Mouse (Mus musculus) c-Kit-positive CD71-positive TER-119-negative erythroid progenitor cells, embryonic 14.5 days (primary cell): ENCODE data around the gene Aggf1.
"Not testable (repeated sequence)": the region's sequence is repeated elsewhere in the genome, so short reads cannot be mapped to it uniquely, and the experiment has no call there.

ENCODE experiments used
- DNase-seq: peaks from one replicate; pipeline ENCODE4 v3.0.0-alpha.2; 2013; ENCODE audit warnings: low read depth

Aggf1 gene

DNA sequence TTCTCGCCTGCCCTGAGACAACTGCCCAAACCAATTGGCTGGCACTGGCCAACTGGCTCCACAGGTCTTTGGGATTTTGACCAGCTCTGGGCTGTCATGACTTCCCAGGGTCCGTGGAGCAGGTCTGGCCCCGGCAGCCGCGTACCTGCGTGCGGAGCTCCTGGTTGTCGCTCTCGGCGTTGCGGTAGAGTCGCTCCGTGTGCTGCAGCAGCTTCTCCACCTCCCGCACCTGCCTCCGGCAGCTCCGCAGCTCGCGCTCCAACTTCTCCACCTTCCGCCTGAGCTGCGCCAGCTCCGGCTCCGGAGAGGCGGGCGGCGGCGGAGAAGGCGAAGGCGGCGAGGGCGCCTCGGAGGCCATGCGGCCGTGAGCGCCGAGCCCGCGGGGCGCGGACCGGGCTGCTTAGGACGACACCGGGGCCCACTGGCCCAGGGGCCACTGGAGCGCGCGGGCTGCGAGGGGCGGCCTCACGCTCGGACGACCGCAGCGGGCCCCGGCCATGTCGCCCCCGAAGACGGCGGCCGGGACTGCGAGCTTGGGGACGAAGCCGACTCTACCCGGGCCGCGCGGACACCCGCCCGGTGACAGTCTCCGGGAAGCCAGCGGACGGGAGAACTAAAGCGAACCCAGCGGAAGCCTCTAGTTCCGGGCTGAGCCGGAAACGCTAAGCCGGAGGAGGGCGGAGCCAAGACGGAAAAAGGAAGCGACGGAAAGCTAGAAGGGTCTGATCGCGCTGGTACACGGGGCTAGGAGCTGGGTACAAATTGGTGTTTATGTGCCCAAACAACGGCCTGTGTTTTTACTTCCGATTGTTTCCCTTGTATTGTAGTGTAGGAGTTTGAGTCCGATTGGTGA lies at the start of gene Aggf1:
Aggf1 (minus strand) TSS at position 652 of the 853 bp plus-strand sequence.
- peak; percentile 90 for DNase-seq

DNA sequence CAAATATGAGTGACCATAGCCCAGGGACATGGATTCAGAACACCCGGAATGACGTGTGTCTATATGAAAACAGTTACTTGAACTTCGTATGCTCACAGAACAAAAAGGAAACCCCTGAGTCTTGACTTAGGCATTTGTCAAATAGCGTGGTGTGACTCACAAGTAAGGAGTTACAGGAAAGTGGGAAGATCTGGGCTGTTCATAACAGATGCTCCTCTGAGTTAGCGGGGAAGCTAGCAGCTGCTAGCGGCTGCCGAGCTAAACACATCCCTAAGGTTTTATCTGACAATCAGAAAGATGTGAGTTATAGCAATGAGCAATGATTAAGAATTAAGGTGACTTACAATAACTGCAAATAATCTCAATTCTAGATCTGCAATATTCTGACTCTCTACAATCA lies 49.8 kb upstream of the Aggf1 start:
- DNase-seq: no peak

DNA sequence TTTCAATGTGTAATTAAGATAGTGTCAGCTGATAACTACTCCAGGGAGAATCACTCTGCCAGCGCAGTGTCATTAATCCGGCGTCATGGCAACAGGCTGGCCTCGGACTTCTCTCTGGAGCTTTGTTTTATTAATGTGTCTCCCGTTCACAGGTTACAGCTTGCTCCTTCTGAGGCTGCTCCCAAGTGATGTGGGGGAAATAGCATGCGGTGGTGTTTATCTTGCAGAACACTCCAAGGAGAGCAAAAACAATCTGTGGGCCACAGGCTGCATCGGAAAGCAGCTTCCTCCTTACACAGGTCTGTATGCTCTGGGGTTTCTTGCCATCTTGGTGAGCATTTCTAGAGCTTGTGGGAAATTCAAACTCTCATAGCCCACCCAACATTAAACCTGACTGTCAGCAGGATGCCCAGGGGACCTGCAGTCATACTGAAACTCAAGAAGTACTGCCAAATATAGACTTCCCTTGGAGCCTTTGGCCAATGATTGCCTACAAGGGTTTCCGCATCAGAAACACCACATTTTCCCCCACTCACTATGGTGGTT lies 44.1 kb upstream of the Aggf1 start:
- no peak for DNase-seq

GRCm38 (mm10) chr13:95418575-95419203 lies 43.5 kb upstream of the Aggf1 start:
- DNase-seq: no peak

- DNase-seq: no peak
Measured at GRCm38 (mm10) chr13:95412257-95412656, 37.1 kb upstream of the Aggf1 start.

DNA sequence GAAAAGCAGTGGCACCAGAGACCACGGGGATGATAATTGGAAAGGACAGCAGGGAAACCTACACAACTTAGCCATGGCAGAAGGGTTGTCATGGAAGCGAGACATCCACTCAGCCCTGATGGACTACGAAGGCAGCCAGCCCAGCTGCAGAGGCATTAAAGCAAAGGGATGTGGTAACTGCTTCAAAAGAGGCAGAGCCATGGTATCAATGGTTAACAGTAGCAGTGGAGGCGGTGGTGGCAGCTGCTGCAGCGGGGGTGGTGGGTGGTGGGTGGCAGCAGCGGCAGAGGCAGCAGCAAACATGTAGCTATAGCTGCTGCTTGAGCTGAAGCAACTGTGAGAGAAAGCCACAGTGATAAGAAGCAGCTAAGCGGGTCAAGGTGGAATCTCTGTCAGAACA lies 18.1 kb upstream of the Aggf1 start:
- no peak for DNase-seq

DNA sequence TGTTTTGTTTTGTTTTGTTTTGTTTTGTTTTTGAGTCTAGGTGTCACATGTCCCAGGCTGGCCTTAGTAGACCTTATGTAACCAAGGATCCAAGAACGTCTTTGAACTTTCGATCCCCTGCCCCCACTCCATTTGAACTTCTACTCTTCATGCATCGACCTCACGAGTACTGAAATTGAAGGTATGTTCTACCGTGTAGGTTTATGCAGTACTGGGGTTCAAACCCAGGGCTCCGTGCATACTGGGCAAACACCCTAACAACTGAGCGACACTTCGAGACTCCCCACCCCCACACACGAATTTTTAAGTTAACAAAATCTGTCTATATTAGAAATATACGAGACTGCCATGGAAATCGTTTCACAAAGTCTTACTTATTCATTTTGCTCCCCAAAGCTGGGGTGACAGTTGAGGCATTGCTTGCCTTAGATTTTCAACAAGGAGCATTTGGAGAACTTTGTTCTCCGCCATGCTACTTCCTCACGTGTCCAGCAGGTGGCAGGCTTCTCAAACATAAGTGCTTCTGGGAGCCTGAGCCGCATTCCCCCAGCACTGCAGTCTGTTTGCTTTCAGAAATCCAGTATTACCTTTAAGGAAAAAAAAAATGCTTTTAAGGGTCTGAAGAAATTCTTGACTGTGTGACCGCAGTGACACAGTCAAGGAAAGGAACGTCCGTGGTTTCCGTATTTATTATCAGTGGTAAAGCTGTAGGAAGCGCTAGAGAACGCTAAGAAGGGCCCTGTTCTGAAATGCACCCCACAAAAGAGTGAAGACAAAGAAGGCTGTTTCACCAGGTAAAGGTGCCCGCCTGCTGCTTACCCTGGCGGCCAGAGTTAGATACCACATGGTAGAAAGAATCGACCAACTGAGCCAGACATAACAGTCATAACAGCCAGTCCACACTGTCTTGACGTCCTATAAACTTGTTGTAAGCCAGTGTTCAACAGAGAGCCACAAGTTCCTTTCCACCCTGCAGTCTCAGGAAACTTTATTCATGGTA lies 15.0 kb upstream of the Aggf1 start:
- DNase-seq: no peak

DNA sequence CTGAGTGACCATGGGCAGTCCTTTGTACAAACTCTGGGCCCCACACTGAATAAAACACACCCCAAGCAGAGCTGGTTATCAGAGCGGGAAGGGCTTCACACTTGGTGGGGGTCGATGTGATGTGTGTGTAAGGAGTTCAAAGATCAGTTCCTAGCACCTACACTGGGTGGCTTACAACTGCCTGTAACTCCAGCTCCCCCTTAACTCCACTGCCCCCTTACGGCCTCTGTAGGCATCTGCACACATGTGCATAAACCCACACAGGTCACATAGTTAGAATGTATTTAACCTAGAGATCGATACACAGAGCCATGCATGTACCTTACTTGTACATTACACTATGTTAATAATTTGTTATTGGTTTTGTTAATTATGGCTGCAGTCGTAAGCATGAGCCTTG lies 13.1 kb upstream of the Aggf1 start:
- no peak for DNase-seq

- DNase-seq: no peak
Measured at GRCm38 (mm10) chr13:95382418-95382817, 7.3 kb upstream of the Aggf1 start.

- no peak for DNase-seq
Measured at GRCm38 (mm10) chr13:95378696-95379095, 3.5 kb upstream of the Aggf1 start.

DNA sequence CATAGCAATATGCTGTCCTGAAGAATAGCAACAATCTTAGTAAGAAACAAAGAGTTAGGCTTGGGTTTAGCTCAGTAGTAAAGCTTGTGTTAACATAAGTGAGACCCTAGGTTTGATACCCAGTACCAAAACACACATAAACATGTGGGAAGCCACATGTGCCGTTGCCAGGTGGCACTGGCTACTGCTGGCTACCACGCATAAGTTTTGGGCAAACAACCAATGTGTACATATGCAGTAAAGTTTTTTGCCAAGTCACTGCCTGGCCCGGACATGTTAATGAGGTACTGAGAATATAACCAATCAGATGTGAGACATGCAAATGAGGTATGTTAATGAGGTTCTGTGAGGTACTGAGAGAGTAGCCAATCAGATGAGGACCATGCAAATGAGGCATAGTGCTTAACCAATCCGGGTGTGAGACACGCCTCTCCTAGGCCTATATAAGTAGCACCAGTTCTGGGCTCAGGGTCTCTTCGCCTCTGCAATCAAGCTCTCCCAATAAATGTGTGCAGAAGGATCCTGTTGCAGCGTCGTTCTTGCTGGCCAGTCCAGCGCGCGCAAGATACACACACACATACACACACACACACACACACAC lies 1.6 kb upstream of the Aggf1 start:
- not testable (repeated sequence) for DNase-seq

GRCm38 (mm10) chr13:95375554-95375914 lies 382 bp upstream of the Aggf1 start:
- no peak for DNase-seq

GRCm38 (mm10) chr13:95366356-95366755 lies 8.8 kb downstream of the Aggf1 start:
- DNase-seq: no peak

DNA sequence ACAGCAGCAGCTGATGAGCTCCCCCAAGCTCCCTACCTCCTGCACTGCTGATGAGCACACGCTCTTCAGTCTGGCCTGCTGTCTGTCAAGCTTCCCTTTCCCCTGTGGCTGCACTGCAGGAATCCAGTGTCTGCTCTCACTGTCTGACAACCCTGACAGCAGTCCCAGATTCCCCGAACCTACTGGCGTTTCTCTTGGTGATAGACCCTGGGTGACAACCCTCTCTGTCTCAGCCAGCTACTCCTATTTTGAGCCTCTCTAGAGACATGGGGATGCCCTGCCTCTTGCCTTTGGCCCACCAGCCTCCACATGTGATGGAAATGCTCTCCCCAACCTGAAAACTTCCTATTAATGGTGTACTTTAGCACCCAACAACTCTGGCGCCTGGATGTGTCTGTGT lies 11.7 kb downstream of the Aggf1 start:
- no peak for DNase-seq

DNA sequence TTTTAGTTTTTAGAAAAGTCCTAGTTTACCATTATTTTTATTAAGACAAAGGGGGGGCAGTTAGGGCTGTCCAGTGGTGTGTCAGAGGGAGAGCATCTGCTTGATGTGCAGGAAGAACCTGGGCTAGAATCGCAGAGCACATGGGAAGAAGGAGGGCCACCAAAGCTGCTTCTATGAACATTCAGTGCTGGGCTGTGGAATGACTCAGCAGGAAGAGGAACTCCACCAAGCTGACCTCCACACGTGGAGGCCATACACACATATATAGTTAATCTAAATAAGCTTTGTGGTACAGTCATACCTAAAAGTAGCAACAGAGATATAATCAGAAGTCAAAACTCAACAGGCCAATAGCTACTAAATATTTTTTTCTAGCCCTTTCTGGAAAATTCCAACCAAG lies 16.9 kb downstream of the Aggf1 start:
- no peak for DNase-seq

DNA sequence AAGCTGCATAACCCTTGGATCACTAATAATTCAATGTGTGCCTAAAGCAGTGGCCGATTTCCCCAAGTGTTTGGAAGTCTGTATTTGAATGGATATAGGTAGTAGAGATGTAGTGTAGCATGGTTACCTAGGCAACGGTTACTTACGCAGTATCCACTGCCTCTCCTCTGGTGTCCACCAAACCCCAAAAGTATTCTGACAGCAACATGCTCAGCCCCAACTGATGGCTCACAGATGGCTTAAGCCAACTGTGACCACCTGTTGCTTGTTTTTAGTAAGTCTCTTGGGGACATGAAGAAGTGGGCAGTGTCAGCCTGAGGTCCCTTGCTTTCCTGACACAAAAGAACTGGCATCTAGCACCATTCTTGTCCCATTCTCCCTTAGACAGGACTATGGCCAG lies 26.7 kb downstream of the Aggf1 start:
- no peak for DNase-seq

- DNase-seq: peak; percentile 56
Measured at GRCm38 (mm10) chr13:95347018-95347696, 28.0 kb downstream of the Aggf1 start.

- DNase-seq: no peak
Measured at GRCm38 (mm10) chr13:95345869-95346268, 29.3 kb downstream of the Aggf1 start.

GRCm38 (mm10) chr13:95343470-95343869 lies 31.7 kb downstream of the Aggf1 start:
- DNase-seq: no peak

DNA sequence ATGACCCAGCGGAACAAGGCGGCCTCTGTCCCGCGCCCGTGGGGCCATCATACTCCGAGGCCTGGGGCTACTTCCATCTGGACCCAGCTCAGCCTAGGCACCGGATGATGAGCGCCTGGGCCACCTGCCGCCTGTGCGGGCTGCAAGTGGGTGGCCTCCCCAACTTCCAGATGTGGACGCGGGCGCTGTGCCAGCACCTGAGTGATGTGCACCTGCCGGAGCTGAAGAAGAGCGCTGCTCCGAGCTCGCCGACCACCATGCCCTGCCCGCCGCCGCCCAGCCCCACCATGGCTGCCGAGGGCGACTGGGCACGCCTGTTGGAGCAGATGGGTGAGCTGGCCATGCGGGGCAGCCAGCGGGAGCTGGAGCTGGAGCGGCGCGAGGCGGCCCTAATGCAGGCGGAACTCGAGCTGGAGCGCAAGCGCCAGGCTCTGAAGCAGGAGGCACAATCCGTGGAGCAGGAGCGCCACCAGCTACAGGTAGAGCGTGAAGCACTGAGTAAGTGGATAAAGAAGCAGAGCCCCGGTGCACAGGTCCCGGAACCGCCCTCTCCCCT lies 39.0 kb downstream of the Aggf1 start:
- DNase-seq: no peak
